ENCODE assay signal across 8 mouse cellular contexts in the genomic region with DNA sequence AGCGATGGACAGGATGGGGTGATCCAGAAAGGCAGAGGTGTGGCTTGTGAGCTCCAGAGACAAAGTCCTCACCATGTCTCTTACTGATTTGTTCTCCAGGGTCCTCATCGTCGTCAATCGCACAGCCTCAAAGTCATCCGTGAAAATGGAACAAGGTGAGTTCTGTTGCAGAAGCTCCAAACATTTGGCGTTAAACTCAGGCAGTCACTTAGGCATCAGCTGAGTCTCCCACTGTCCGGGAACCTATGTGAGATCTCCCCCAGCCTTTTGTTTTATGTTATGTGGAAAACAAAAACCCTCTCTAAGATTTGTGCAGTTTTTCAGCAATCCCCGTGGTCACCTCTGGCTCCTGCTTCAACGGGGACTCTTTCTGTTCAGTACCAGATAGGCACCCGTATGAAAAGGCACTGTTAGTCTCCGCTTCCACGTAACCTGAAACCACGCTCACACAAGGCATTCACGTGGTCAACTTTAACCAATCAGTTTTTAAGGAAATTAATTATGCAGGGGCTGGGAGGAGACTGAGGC. TPM values are rescaled to one million over a fixed set of nuclear protein-coding genes. Genes with fewer than 3 reads are reported as not detected.
A peak's percentile ranks its signal among the peaks of the same experiment; 100 is the strongest.
DNase-seq lines count a peak whose midpoint lies in the region; ATAC-seq and TF ChIP-seq lines count a peak whose summit lies in the region.

No protein-coding gene starts in this region.

- no peaks in the 10 kb centered on the region for H3K9me3 ChIP-seq in forebrain, embryonic 15.5 days
- no peaks in the 10 kb centered on the region for H3K9me3 ChIP-seq in limb, embryonic 10.5 days (replicated peaks)
- H3K9me3 ChIP-seq in neural tube, embryonic 11.5 days (ENCODE audit: control insufficient read depth, low read length): no peaks in the 10 kb centered on the region

- no peak for TF ChIP-seq CTCF in cerebellum, adult 2 months (IDR thresholded peaks at IDR 0.05; ENCODE audit: borderline replicate concordance, insufficient read depth, low read depth, low read length)

- H3K4me2 ChIP-seq in forebrain, embryonic 15.5 days (replicated peaks): peak overlapping the region; percentile 40
- H3K4me2 ChIP-seq in neural tube, embryonic 11.5 days (ENCODE audit: low read depth): peak overlapping the region; percentile 40

- no peak for ATAC-seq in cerebellum, adult (ENCODE audit: insufficient number of reproducible peaks, low FRiP score, low TSS enrichment)
- peak; percentile 85 for ATAC-seq in forebrain, embryonic 15.5 days (replicated peaks)
- peak; percentile 55; the same call in 1 of the 2 replicates for ATAC-seq in neural tube, embryonic 11.5 days (ENCODE audit: insufficient read depth, low FRiP score, low TSS enrichment)

- H3K9ac ChIP-seq in forebrain, embryonic 15.5 days (replicated peaks): peak overlapping the region; percentile 26
- H3K9ac ChIP-seq in neural tube, embryonic 11.5 days (ENCODE audit: low read length): 0 out of 2 replicates have a peak overlapping the region, but pooled peaks have one; percentile 16

- no peak for TF ChIP-seq POLR2A in cerebellum, adult 2 months (IDR thresholded peaks at IDR 0.05; ENCODE audit: borderline replicate concordance, insufficient read depth, low read length)

- H3K27ac ChIP-seq in cerebellum, adult 2 months (ENCODE audit: insufficient read depth, low read length): no peak overlapping the region
- no peak overlapping the region for H3K27ac ChIP-seq in forebrain, embryonic 15.5 days (replicated peaks)
- peak overlapping the region; percentile 73 for H3K27ac ChIP-seq in limb, embryonic 10.5 days
- no peak overlapping the region for H3K27ac ChIP-seq in neural tube, embryonic 11.5 days (ENCODE audit: low read depth, low read length)

- peak overlapping the region; percentile 51 for H3K4me3 ChIP-seq in cerebellum, adult 2 months (replicated peaks; ENCODE audit: insufficient read depth, low read depth, low read length)
- H3K4me3 ChIP-seq in forebrain, embryonic 15.5 days: peak overlapping the region; percentile 30
- H3K4me3 ChIP-seq in limb, embryonic 10.5 days: peak overlapping the region; percentile 45
- H3K4me3 ChIP-seq in neural tube, embryonic 11.5 days (ENCODE audit: low read depth, low read length): 0 out of 2 replicates have a peak overlapping the region, but pooled peaks have one; percentile 13

- H3K4me1 ChIP-seq in cerebellum, adult 2 months (ENCODE audit: control insufficient read depth, insufficient read depth, low read length): no peaks in the 10 kb centered on the region
- H3K4me1 ChIP-seq in forebrain, embryonic 15.5 days: no peaks in the 10 kb centered on the region
- peaks cover 24% of the 10 kb centered on the region for H3K4me1 ChIP-seq in limb, embryonic 10.5 days
- no peaks in the 10 kb centered on the region for H3K4me1 ChIP-seq in neural tube, embryonic 11.5 days (ENCODE audit: control insufficient read depth, insufficient read depth, low read length)

- 29% methylated on average over 14 of the region's 14 CpGs for WGBS in cerebellum, adult 2 months
- 26% methylated on average over 14 of the region's 14 CpGs for WGBS in forebrain, embryonic 15.5 days
- 24% methylated on average over 14 of the region's 14 CpGs for WGBS in limb, embryonic 10.5 days
- 24% methylated on average over 14 of the region's 14 CpGs for WGBS in neural tube, embryonic 11.5 days

- DNase-seq in cerebellum, adult 2 months: peak in 1 of 2 experiments; percentile 29
- DNase-seq in MN1 (ENCODE audit: low spot score): peak; percentile 91
- DNase-seq in limb, embryonic 10.5 days (ENCODE audit: low spot score): peak; percentile 49
- peak; percentile 61 for DNase-seq in neural tube, embryonic 11.5 days (ENCODE audit: low spot score)
- no peak for DNase-seq in frontal cortex, adult 2 months (ENCODE audit: extremely low spot score in 1 of 2, low spot score in 1 of 2)
- no peak for DNase-seq in left cerebral cortex, postnatal 14 days (ENCODE audit: low spot score in 2 of 2)

- intact Hi-C loops in left cerebral cortex, postnatal 14 days (cut with DNase I): no loop called here

- H3K27me3 ChIP-seq in cerebellum, adult 2 months (ENCODE audit: control insufficient read depth, insufficient read depth, low read length): no peaks in the 10 kb centered on the region; the same call in 1 of the 2 replicates
- no peaks in the 10 kb centered on the region for H3K27me3 ChIP-seq in forebrain, embryonic 15.5 days
- H3K27me3 ChIP-seq in limb, embryonic 10.5 days (ENCODE audit: low read depth, poor library complexity, severe bottlenecking): no peaks in the 10 kb centered on the region
- H3K27me3 ChIP-seq in neural tube, embryonic 11.5 days (ENCODE audit: control insufficient read depth, insufficient read depth, low read length): no peaks in the 10 kb centered on the region

- H3K36me3 ChIP-seq in forebrain, embryonic 15.5 days: no peaks in the 10 kb centered on the region
- H3K36me3 ChIP-seq in limb, embryonic 10.5 days: no peaks in the 10 kb centered on the region
- H3K36me3 ChIP-seq in neural tube, embryonic 11.5 days (ENCODE audit: control insufficient read depth, insufficient read depth, low read length): no peaks in the 10 kb centered on the region

RNA-seq across cellular contexts. Expression of a gene that starts 6.7 kb away (rescaled TPM):
- 0.11 and 0.23 TPM in 2 replicates for polyA plus RNA-seq in cerebellum, adult 2 months (2012; rRNA removed)
- 0.23 TPM in 1 of 2 replicates, not detected in the other for polyA plus RNA-seq in forebrain, embryonic 15.5 days (2015; fragmentation: Nextera tagmentation; extraction: Ambion mirVana)
- 0.29 TPM in 1 of 2 replicates, not detected in the other for polyA plus RNA-seq in limb, embryonic 10.5 days (2016; fragmentation: Nextera tagmentation; extraction: Ambion mirVana)
- polyA plus RNA-seq in neural tube, embryonic 11.5 days (2014; fragmentation: Nextera tagmentation; extraction: Ambion mirVana): 0.49 and 0.51 TPM in 2 replicates
- 0.58 and 0.90 TPM in 2 replicates for polyA plus RNA-seq in frontal cortex, adult 2 months (2012; rRNA removed)
- not detected for total RNA-seq in left cerebral cortex, postnatal 14 days (2021)

RNA-seq across cellular contexts. Expression of a gene that starts 27.5 kb away (rescaled TPM):
- 51.2 and 57.0 TPM in 2 replicates for polyA plus RNA-seq in cerebellum, adult 2 months (2012; rRNA removed)
- polyA plus RNA-seq in forebrain, embryonic 15.5 days (2015; fragmentation: Nextera tagmentation; extraction: Ambion mirVana): 89.4 and 93.4 TPM in 2 replicates
- 53.4 and 59.2 TPM in 2 replicates for polyA plus RNA-seq in limb, embryonic 10.5 days (2016; fragmentation: Nextera tagmentation; extraction: Ambion mirVana)
- 75.2 and 80.0 TPM in 2 replicates for polyA plus RNA-seq in neural tube, embryonic 11.5 days (2014; fragmentation: Nextera tagmentation; extraction: Ambion mirVana)
- polyA plus RNA-seq in frontal cortex, adult 2 months (2012; rRNA removed): 73.9 and 76.7 TPM in 2 replicates
- total RNA-seq in left cerebral cortex, postnatal 14 days (2021): 10 to 100 TPM; 35.6 to 41.3 TPM

RNA-seq across cellular contexts. Expression of a gene that starts 53.6 kb away (rescaled TPM):
- polyA plus RNA-seq in cerebellum, adult 2 months (2012; rRNA removed): 30.5 and 32.9 TPM in 2 replicates
- 12.6 and 16.5 TPM in 2 replicates for polyA plus RNA-seq in forebrain, embryonic 15.5 days (2015; fragmentation: Nextera tagmentation; extraction: Ambion mirVana)
- 0.50 TPM in 1 of 2 replicates, not detected in the other for polyA plus RNA-seq in limb, embryonic 10.5 days (2016; fragmentation: Nextera tagmentation; extraction: Ambion mirVana)
- 4.7 and 6.4 TPM in 2 replicates for polyA plus RNA-seq in neural tube, embryonic 11.5 days (2014; fragmentation: Nextera tagmentation; extraction: Ambion mirVana)
- polyA plus RNA-seq in frontal cortex, adult 2 months (2012; rRNA removed): 55.8 and 70.2 TPM in 2 replicates
- total RNA-seq in left cerebral cortex, postnatal 14 days (2021): 10 to 100 TPM; 24.1 to 24.4 TPM

RNA-seq across cellular contexts. Expression of a gene that starts 53.9 kb away (rescaled TPM):
- 1.1 and 1.4 TPM in 2 replicates for polyA plus RNA-seq in cerebellum, adult 2 months (2012; rRNA removed)
- 0.36 and 0.43 TPM in 2 replicates for polyA plus RNA-seq in forebrain, embryonic 15.5 days (2015; fragmentation: Nextera tagmentation; extraction: Ambion mirVana)
- 0.06 TPM in 1 of 2 replicates, not detected in the other for polyA plus RNA-seq in limb, embryonic 10.5 days (2016; fragmentation: Nextera tagmentation; extraction: Ambion mirVana)
- polyA plus RNA-seq in neural tube, embryonic 11.5 days (2014; fragmentation: Nextera tagmentation; extraction: Ambion mirVana): 0.15 TPM in 1 of 2 replicates, not detected in the other
- 4.0 and 4.3 TPM in 2 replicates for polyA plus RNA-seq in frontal cortex, adult 2 months (2012; rRNA removed)
- total RNA-seq in left cerebral cortex, postnatal 14 days (2021): 1 to 10 TPM; 2.7 to 2.8 TPM

Comparison
In these comparisons a context has a peak if more than half of its experiments do, and no peak if none do; other contexts are left out.
1. DNase-seq: peak in MN1 (single experiment), limb, embryonic 10.5 days (single experiment) and neural tube, embryonic 11.5 days (single experiment); none in frontal cortex, adult 2 months (0 of 2) and left cerebral cortex, postnatal 14 days (0 of 2).
2. Peak in every context shown above with its lines, with median percentiles within 50 percentile points of each other: H3K4me3 ChIP-seq.